Mouse (Mus musculus) cortical plate, adult 2 months (tissue): ENCODE results near the gene Ifitm5.

Experiments used
- CTCF ChIP-seq: fragments of 200-500 bp; IDR thresholded peaks from 2 replicates; pipeline ENCODE4 v1.5.1; 2011; ENCODE audit warnings: mild to moderate bottlenecking, control low read depth, low read length; ENCODE audit not compliant: insufficient read depth; ENCODE audit errors: extremely low read depth
- POLR2A ChIP-seq: fragments of 200-500 bp; IDR thresholded peaks from 2 replicates; pipeline ENCODE4 v1.6.1; 2011; ENCODE audit warnings: mild to moderate bottlenecking, low read length, control low read depth; ENCODE audit not compliant: insufficient read depth; ENCODE audit errors: extremely low read depth

- TF ChIP-seq CTCF = no peak
- TF ChIP-seq POLR2A = no peak
Measured at GRCm38 (mm10) chr7:140949824-140950530, at the start of gene Ifitm5.
